Mouse (Mus musculus): ENCODE measurements around the gene Birc5.

GRCm38 (mm10) chr11:117822728-117823241 is 26.3 kb upstream of the Birc5 start:
- TF ChIP-seq CTCF (IDR thresholded peaks at IDR 0.05; ENCODE audit: borderline replicate concordance, control insufficient read depth, extremely low read depth, insufficient read depth, low read length, poor library complexity): no peak
- no peak for TF ChIP-seq POLR2A (IDR thresholded peaks at IDR 0.05; ENCODE audit: control insufficient read depth, extremely low read depth, insufficient read depth, low read length, poor library complexity)
